Mouse (Mus musculus): ENCODE measurements around the gene Tppp.
A peak's percentile ranks its signal among the peaks of the same experiment; 100 is the strongest.
"Not testable (repeated sequence)": the region's sequence is repeated elsewhere in the genome, so short reads cannot be mapped to it uniquely, and the experiment has no call there.

The Tppp gene

GRCm38 (mm10) chr13:74008948-74009718 is at the start of gene Tppp:
Gene Tppp (plus strand): TSS chr13:74009407.
- peak; percentile 90 for DNase-seq (ENCODE audit: low read depth, low spot score)

- DNase-seq (ENCODE audit: low read depth, low spot score), result no peak
Observed at GRCm38 (mm10) chr13:73960117-73960652, 49.0 kb upstream of the Tppp start.

- DNase-seq (ENCODE audit: low read depth, low spot score), result no peak
Observed at GRCm38 (mm10) chr13:73961177-73961576, 48.0 kb upstream of the Tppp start.

GRCm38 (mm10) chr13:73963551-73963950 is 45.7 kb upstream of the Tppp start, which contains the start of gene Zdhhc11:
Gene Zdhhc11 (plus strand): TSS chr13:73963851.
- DNase-seq (ENCODE audit: low read depth, low spot score), result no peak

GRCm38 (mm10) chr13:73970545-73971448 is 38.4 kb upstream of the Tppp start:
- DNase-seq (ENCODE audit: low read depth, low spot score), result peak; percentile 74

- no peak for DNase-seq (ENCODE audit: low read depth, low spot score)
Observed at GRCm38 (mm10) chr13:73974523-73974922, 34.7 kb upstream of the Tppp start.

GRCm38 (mm10) chr13:73976935-73977334 is 32.3 kb upstream of the Tppp start:
- no peak for DNase-seq (ENCODE audit: low read depth, low spot score)

- no peak for DNase-seq (ENCODE audit: low read depth, low spot score)
Observed at GRCm38 (mm10) chr13:73990325-73990724, 18.9 kb upstream of the Tppp start.

- DNase-seq (ENCODE audit: low read depth, low spot score), result no peak
Observed at GRCm38 (mm10) chr13:73990761-73991160, 18.4 kb upstream of the Tppp start.

- no peak for DNase-seq (ENCODE audit: low read depth, low spot score)
Observed at GRCm38 (mm10) chr13:73991267-73991666, 17.9 kb upstream of the Tppp start.

GRCm38 (mm10) chr13:73996456-73996855 is 12.8 kb upstream of the Tppp start:
- DNase-seq (ENCODE audit: low read depth, low spot score), result no peak

- no peak for DNase-seq (ENCODE audit: low read depth, low spot score)
Observed at GRCm38 (mm10) chr13:74000519-74000918, 8.7 kb upstream of the Tppp start.

GRCm38 (mm10) chr13:74000961-74001360 is 8.2 kb upstream of the Tppp start:
- no peak for DNase-seq (ENCODE audit: low read depth, low spot score)

- no peak for DNase-seq (ENCODE audit: low read depth, low spot score)
Observed at GRCm38 (mm10) chr13:74001492-74001891, 7.7 kb upstream of the Tppp start.

GRCm38 (mm10) chr13:74006881-74007280 is 2.3 kb upstream of the Tppp start:
- DNase-seq (ENCODE audit: low read depth, low spot score), result not testable (repeated sequence)

GRCm38 (mm10) chr13:74008216-74008615 is 991 bp upstream of the Tppp start:
- DNase-seq (ENCODE audit: low read depth, low spot score), result not testable (repeated sequence)

- peak; percentile 65 for DNase-seq (ENCODE audit: low read depth, low spot score)
Observed at GRCm38 (mm10) chr13:74009791-74010614, 796 bp downstream of the Tppp start.

- DNase-seq (ENCODE audit: low read depth, low spot score), result no peak
Observed at GRCm38 (mm10) chr13:74010678-74011077, 1.5 kb downstream of the Tppp start.

- no peak for DNase-seq (ENCODE audit: low read depth, low spot score)
Observed at GRCm38 (mm10) chr13:74015908-74016307, 6.7 kb downstream of the Tppp start.

- DNase-seq (ENCODE audit: low read depth, low spot score), result no peak
Observed at GRCm38 (mm10) chr13:74017426-74017825, 8.2 kb downstream of the Tppp start.

- not testable (repeated sequence) for DNase-seq (ENCODE audit: low read depth, low spot score)
Observed at GRCm38 (mm10) chr13:74019006-74019405, 9.8 kb downstream of the Tppp start.
